Mouse (Mus musculus) retina, postnatal 7 days (tissue): Measurements from ENCODE around the gene Vps26c.
"Not testable (repeated sequence)": the region's sequence is repeated elsewhere in the genome, so short reads cannot be mapped to it uniquely, and the experiment has no call there.

ENCODE experiments used
- DNase-seq: peaks from one replicate; pipeline ENCODE4 v3.0.0-alpha.2; 2012; ENCODE audit warnings: low read depth, low spot score

Vps26c gene

GRCm38 (mm10) chr16:94489326-94489725 lies 37.3 kb downstream of the Vps26c start:
- DNase-seq = no peak

- no peak for DNase-seq
Measured at GRCm38 (mm10) chr16:94487341-94487740, 39.3 kb downstream of the Vps26c start.

- no peak for DNase-seq
Measured at GRCm38 (mm10) chr16:94484752-94485535, 41.7 kb downstream of the Vps26c start.

- DNase-seq = peak; percentile 19
Measured at GRCm38 (mm10) chr16:94473086-94473822, 53.4 kb downstream of the Vps26c start.

GRCm38 (mm10) chr16:94472515-94472951 lies 54.1 kb downstream of the Vps26c start:
- DNase-seq = peak; percentile 25

- DNase-seq = no peak
Measured at GRCm38 (mm10) chr16:94468391-94468790, 58.2 kb downstream of the Vps26c start.

GRCm38 (mm10) chr16:94467337-94468055 lies 59.1 kb downstream of the Vps26c start:
- no peak for DNase-seq

GRCm38 (mm10) chr16:94466317-94466716 lies 60.3 kb downstream of the Vps26c start:
- not testable (repeated sequence) for DNase-seq

GRCm38 (mm10) chr16:94465900-94466299 lies 60.7 kb downstream of the Vps26c start:
- DNase-seq = no peak

- DNase-seq = no peak
Measured at GRCm38 (mm10) chr16:94464067-94464466, 62.6 kb downstream of the Vps26c start.

GRCm38 (mm10) chr16:94454146-94454545 lies 72.5 kb downstream of the Vps26c start:
- no peak for DNase-seq

- DNase-seq = no peak
Measured at GRCm38 (mm10) chr16:94452768-94453167, 73.9 kb downstream of the Vps26c start.

- no peak for DNase-seq
Measured at GRCm38 (mm10) chr16:94451545-94452488, 74.8 kb downstream of the Vps26c start.

- no peak for DNase-seq
Measured at GRCm38 (mm10) chr16:94449632-94450031, 77.0 kb downstream of the Vps26c start.

- DNase-seq = no peak
Measured at GRCm38 (mm10) chr16:94449151-94449550, 77.5 kb downstream of the Vps26c start.
